Mouse (Mus musculus): ENCODE results near the gene Nfix.
A peak's percentile ranks its signal among the peaks of the same experiment; 100 is the strongest.

Gene Nfix

GRCm38 (mm10) chr8:84799999-84800831, at the start of gene Nfix:
Nfix (minus strand) TSS chr8:84800344.
- DNase-seq (ENCODE audit: low read depth): no peak

- no peak for DNase-seq (ENCODE audit: low read depth)
These were observed 47.7 kb upstream of the Nfix start for GRCm38 (mm10) chr8:84847684-84848435.

DNA sequence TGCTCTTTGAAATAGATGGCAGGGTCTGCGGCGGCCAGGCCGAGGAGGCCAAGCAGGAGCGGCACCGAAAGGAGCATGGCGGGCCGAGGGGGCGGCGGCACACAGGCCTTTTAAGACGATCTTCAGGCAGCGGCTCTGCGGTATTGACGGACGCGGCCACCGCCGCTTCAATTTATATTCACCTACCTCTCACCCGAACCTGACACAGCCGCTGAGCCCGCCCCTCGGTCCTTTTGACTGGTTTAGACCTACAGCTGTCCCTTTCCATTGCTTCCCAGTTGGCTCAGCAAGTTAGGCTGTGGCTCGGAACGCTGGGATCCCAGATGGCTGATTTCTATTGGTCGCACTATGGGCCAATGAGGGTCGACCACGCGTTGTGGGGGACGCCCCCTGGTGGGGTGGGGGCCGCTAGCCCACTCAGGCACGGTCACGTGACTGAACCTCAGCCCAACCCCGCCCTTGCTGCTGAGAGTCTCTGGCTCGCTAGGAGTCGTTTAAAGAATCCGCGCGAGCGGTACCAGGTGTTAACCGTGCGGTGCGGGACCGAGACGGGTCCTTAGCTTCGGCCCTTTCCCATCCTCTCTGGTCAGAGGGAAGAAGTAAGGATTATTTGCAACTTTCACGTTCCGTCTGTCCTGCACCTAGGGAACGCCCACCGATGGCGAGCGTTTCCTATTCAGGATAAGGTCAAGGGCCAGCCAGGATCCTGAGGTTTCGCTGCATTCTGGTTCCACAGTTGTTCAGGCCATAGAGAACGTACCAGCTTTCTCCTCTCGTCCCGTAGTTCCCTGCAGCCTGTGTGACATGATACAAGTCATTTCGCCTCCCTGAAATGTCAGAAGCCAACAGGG, 46.8 kb upstream of the Nfix start, which contains the start of gene Calr:
Gene Calr, minus strand, starts transcription at position 213 of the 851 bp plus-strand sequence.
- DNase-seq (ENCODE audit: low read depth): peak; percentile 99

DNA sequence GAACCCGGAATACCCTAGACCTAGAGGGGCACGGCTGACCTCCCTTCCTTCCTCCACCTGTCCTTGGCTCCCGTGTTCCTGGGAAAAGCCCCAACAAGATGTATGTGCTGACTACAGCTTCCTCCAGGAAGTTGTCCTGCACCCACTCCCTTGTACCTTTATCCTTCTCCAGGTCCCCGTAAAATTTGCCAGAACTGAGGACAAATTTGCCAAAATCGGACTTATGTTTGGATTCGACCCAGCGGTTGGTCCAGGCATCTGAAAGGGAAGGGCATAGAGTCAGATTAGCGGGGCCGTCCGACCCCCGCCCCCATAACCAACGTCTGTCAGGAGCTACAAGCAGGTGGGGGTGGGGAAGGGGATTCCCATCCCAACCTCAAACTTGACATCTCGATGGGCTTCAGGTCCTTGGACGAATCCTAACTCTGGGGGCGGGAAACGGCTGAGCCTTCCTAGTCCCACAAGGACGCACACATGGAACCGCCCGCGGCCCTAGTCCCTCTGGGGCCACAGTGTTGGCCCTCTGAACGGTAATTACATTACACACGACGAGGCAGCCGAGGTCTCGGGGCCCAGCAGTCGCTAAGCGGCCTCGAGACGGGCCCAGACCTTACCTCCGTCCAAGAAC, 46.1 kb upstream of the Nfix start:
- no peak for DNase-seq (ENCODE audit: low read depth)

GRCm38 (mm10) chr8:84845355-84846093, 45.4 kb upstream of the Nfix start:
- no peak for DNase-seq (ENCODE audit: low read depth)

DNA sequence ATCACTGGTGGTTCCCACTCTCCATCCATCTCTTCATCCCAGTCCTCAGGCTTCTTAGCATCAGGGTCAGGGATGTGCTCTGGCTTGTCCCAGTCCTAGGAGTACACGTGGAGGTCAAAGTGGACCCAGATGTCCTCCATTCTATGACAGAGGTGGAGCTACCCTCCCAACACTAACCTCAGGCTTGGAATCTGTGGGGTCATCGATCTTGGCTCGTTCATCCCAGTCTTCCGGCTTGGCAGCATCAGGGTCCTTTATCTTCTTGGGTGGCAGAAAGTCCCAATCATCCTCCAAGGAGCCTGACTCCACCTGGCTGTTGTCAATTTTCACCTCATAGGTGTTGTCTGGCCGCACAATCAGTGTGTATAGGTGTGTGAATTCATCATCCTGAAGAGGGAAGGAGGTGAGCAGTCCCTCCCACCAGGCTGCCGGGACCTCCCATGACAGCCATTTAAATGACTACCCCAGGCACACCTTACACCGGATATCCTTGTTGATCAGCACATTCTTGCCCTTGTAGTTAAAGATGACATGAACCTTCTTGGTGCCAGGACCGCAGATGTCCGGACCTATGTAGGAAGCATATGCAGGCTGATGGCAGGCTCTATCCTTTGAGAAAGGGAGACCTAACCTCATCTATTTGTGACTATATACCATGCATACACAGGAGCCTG, 44.4 kb upstream of the Nfix start:
- DNase-seq (ENCODE audit: low read depth): no peak

GRCm38 (mm10) chr8:84841514-84841913, 41.4 kb upstream of the Nfix start:
- DNase-seq (ENCODE audit: low read depth): no peak

GRCm38 (mm10) chr8:84840248-84840999, 40.3 kb upstream of the Nfix start, which contains the start of gene Rad23a:
Rad23a (minus strand) TSS chr8:84840665.
- DNase-seq (ENCODE audit: low read depth): peak; percentile 96

DNA sequence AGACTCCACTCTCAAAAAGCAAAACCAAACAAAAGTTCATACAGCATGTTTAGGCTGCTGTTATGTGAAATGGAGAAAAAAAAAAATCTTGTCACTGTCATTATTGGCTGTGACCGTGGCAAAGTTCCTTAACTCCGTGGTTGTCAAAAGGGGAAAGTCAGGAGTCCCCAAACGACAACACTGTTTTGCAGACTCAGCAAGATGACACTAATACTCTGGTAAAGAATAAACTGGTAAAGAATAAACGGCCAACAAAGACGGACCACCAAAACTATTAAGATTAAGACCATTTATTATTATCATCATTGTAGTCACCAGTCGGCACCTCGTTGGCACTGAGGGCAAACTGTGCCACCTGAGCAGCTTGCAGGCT, 39.7 kb upstream of the Nfix start:
- no peak for DNase-seq (ENCODE audit: low read depth)

DNA sequence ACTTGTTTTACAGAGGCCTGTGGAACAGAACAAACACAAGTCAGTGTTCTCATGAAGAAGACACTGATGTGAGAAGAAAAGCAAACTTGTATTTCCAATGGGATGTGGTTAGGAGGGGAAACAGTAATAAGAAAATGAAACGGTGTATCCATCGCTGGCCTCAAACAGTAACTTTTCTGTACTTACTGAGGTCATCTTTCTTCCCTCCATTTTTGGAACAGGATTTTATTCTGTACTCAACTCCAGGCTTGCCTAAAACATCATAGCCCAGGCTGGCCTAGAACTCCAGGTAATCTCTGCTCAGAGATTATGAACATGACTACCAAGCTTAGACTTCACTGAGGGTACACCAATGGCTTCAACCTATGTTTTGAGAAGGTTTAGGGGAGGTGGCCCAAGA, 39.3 kb upstream of the Nfix start:
- DNase-seq (ENCODE audit: low read depth): no peak

DNA sequence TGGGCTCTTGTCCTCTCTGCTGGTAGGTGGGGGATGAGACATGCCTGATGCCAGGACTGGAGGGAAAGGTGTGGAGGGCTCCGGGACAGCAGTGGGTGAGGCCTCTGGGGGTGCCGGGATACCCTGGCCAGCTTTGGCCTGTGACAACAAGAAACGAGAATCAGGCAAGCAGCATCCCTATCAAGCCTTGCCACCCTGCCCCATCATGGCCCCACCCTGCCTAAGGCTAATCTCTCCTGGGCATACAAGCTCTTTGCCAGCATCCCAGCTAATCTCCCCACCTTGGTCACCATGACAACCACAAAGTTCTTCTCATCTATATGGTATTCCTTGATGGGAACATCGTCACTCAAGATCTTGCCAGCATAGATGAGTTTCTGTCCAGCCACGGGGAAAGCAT, 38.4 kb upstream of the Nfix start:
- DNase-seq (ENCODE audit: low read depth): no peak

DNA sequence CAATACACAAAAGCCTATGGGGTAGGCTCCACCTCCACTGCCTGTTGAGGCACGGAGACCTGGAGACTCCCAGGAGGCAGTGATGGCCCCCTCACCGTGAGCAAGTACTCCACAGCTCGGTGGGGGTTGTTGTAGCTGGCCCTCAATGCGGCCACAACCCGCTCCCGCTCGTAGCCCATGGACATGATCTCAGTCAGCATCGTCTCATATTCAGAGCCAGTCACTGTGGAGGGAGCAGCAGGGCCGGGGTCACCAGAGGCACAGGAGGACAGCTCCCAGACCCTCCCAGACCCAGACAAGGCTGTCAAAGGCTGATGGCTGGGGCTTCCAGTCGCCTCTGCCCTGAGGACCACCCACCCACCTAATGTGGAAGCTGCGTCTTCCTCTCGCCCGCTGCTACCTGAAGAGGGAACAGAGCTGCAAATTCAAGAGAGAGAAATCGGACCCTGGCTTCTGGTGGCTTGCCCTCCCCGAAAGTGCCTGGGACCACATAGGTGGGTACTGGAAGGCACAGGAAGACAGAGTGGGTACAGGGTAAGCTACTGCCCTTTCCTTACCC, 37.8 kb upstream of the Nfix start:
- DNase-seq (ENCODE audit: low read depth): no peak

DNA sequence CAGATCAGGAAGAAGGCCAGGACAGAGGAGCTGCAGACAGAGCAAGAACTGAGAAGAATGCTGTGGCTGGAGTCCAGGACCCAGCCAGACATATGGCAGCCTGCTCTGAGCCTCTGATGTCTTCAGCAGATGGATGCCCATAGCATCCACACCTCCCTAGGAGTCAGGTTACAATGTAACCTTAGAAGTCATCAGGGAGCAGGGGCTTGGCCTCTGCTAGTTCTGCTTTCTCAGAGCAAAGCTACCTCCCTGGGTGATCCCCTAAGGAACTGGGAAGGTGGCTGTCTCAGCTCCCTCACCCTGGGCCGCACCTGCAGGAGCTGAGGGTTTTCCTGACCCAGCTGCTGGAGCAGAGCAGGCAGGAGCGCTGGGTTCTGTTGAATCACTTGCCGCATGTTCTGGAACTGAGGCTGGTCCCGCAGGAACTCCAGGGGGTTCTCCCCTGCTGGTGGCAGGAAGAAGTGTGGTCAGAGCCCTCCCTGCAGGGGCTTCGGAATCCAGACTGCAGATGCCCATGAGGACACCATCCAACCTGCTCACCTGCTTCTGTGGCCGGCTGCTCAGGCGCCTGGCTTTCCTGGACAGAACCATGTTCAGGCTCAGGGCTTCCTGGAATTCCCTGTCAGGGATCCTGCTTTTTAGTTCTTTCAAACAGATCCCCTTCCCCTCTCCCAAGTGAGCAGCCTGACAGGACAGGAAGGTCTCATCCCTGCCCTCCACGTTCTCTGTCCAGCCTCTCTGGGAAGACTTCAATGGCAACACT, 37.2 kb upstream of the Nfix start:
- no peak for DNase-seq (ENCODE audit: low read depth)

DNA sequence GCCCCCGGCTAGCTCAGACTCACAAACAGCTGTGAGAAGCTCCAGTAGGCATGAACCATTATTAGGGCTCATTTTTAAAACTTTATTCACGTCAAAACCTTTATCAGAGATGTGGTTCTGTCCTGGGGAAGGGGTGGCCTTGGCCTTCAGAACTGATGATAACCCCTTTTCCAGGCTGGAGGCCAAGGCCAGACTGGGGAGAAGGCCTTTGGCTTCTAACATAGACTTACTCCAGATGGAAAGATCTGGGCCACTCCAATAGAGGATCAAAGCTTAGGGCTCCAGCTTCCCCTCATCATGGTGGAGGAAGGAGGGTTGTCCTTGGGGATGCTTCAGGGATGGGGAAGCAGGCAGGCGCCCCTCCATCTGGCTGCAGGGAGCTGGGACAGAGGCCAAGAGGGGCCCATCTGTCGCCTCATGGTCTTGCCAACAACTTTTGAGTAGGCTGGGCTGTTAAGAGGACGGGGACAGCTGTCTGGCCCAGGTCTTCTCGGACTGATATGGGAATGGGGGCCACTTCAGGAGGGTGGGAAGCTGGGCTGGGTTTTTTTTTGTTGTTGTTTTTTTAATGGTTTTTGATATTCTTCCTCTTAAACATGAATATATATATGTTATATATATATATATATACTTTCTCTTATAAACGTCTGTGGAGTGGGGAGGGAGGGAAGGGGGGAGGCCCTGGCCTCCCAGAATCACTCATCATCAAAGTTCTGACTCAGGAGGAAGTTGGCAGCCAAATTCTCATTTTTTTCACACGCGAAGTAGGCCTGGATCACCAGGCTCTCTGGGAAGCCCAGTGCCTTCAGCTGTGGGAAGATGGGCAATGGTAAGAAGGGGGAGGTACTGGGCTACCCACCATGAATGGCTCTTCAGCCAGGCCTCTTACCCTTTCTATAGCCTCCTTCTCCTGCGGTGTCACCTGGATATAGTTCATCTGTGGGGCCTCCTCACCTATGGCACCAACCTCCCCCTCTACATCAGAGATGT, 35.0 kb upstream of the Nfix start:
- no peak for DNase-seq (ENCODE audit: low read depth)

- no peak for DNase-seq (ENCODE audit: low read depth)
These were observed 34.1 kb upstream of the Nfix start for GRCm38 (mm10) chr8:84834002-84834865.
